Comparison of ENCODE assay signal across 21 mouse cellular contexts in genomic region chr12:56717971-56718706, GRCm38 (mm10). TPM values are rescaled to one million over a fixed set of nuclear protein-coding genes. Genes with fewer than 3 reads are reported as not detected.
A peak's percentile ranks its signal among the peaks of the same experiment; 100 is the strongest.
DNase-seq lines count a peak whose midpoint lies in the region; ATAC-seq and TF ChIP-seq lines count a peak whose summit lies in the region.
"Had no signal": no experiment of that assay in that cellular context is flagged by ENCODE, and none has a peak within 500 bp of the region (broad histone marks: within the 10 kb centered on the region; RNA-seq: fewer than 3 reads in every experiment).

No protein-coding gene starts in this region.

- peaks cover 74% of the 10 kb centered on the region for H3K27me3 ChIP-seq in hindbrain, embryonic 10.5 days (ENCODE audit: insufficient read depth, poor library complexity, severe bottlenecking)
- 0 out of 2 replicates have a peak, but pooled peaks cover 6% of the 10 kb centered on the region for H3K27me3 ChIP-seq in hindbrain, postnatal 0 days (ENCODE audit: insufficient read depth, low read length)
- H3K27me3 ChIP-seq in embryonic facial prominence, embryonic 10.5 days (replicated peaks; ENCODE audit: low read depth, poor library complexity, severe bottlenecking): peaks cover 80% of the 10 kb centered on the region
- peaks cover 20% of the 10 kb centered on the region for H3K27me3 ChIP-seq in limb, embryonic 12.5 days

- intact Hi-C loops in heart, postnatal 14 days (cut with DNase I): no loop called here

- TF ChIP-seq CTCF in hindbrain, postnatal 0 days (IDR thresholded peaks at IDR 0.05; ENCODE audit: low read depth): no peak

- no peak overlapping the region for H3K9ac ChIP-seq in hindbrain, postnatal 0 days (replicated peaks; ENCODE audit: low read length)
- no peak overlapping the region for H3K9ac ChIP-seq in ES-E14 (ENCODE audit: insufficient read depth, low read depth, low read length, poor library complexity, severe bottlenecking)
- no peak overlapping the region for H3K9ac ChIP-seq in limb, embryonic 12.5 days (replicated peaks)
- H3K9ac ChIP-seq: hindbrain, embryonic 13.5 days; liver, embryonic 13.5 days had no signal

- no peak for DNase-seq in hindbrain, embryonic 10.5 days (ENCODE audit: low spot score)
- DNase-seq in hindbrain, postnatal 0 days (ENCODE audit: low spot score): no peak
- DNase-seq in ES-E14 (ENCODE audit: low read depth, low spot score): peak; percentile 47
- peak; percentile 56 for DNase-seq in embryonic facial prominence, embryonic 10.5 days (ENCODE audit: low spot score)
- DNase-seq in heart, postnatal 14 days: no peak
- no peak for DNase-seq in thymus, postnatal 25 days
- DNase-seq: cerebellum, adult 9-10 months; gastrocnemius, postnatal 14 days; kidney, postnatal 14 days; liver, embryonic 13.5 days; thymus, adult 18-20 months had no signal

- H3K4me1 ChIP-seq in hindbrain, embryonic 10.5 days (replicated peaks): peaks cover 18% of the 10 kb centered on the region
- H3K4me1 ChIP-seq in hindbrain, postnatal 0 days (ENCODE audit: insufficient read depth, low read length): no peaks in the 10 kb centered on the region
- H3K4me1 ChIP-seq in ES-E14 (ENCODE audit: control insufficient read depth in 2 of 2, insufficient read depth in 2 of 2, low read length in 2 of 2, poor library complexity in 1 of 2): no peaks in the 10 kb centered on the region
- H3K4me1 ChIP-seq in embryonic facial prominence, embryonic 10.5 days: peaks cover 21% of the 10 kb centered on the region
- peaks cover 27% of the 10 kb centered on the region for H3K4me1 ChIP-seq in limb, embryonic 12.5 days (replicated peaks)
- H3K4me1 ChIP-seq: hindbrain, embryonic 13.5 days; liver, embryonic 13.5 days had no signal

- peak overlapping the region; percentile 26; the same call in 1 of the 2 replicates for H3K4me3 ChIP-seq in hindbrain, embryonic 10.5 days
- H3K4me3 ChIP-seq in hindbrain, postnatal 0 days (ENCODE audit: low read length): no peak overlapping the region
- no peak overlapping the region for H3K4me3 ChIP-seq in ES-E14 (ENCODE audit: insufficient read depth in 1 of 2, low read depth in 1 of 2, low read length in 2 of 2, poor library complexity in 1 of 2, severe bottlenecking in 1 of 2)
- peak overlapping the region; percentile 29 for H3K4me3 ChIP-seq in embryonic facial prominence, embryonic 10.5 days
- 0 out of 2 replicates have a peak overlapping the region, but pooled peaks have one; percentile 4 for H3K4me3 ChIP-seq in limb, embryonic 12.5 days (replicated peaks)
- H3K4me3 ChIP-seq: hindbrain, embryonic 13.5 days; left cerebral cortex, adult 2 months; liver, embryonic 13.5 days had no signal

- H3K4me2 ChIP-seq in hindbrain, postnatal 0 days (ENCODE audit: low read depth, low read length): no peak overlapping the region
- peak overlapping the region; percentile 45 for H3K4me2 ChIP-seq in limb, embryonic 12.5 days
- H3K4me2 ChIP-seq: hindbrain, embryonic 13.5 days; liver, embryonic 13.5 days had no signal

- H3K36me3 ChIP-seq in hindbrain, embryonic 10.5 days: no peaks in the 10 kb centered on the region
- no peaks in the 10 kb centered on the region for H3K36me3 ChIP-seq in hindbrain, postnatal 0 days (ENCODE audit: insufficient read depth, low read length)
- no peaks in the 10 kb centered on the region for H3K36me3 ChIP-seq in ES-E14 (ENCODE audit: control insufficient read depth, insufficient read depth, low read length, poor library complexity, severe bottlenecking)
- no peaks in the 10 kb centered on the region for H3K36me3 ChIP-seq in embryonic facial prominence, embryonic 10.5 days (replicated peaks)
- no peaks in the 10 kb centered on the region for H3K36me3 ChIP-seq in limb, embryonic 12.5 days
- H3K36me3 ChIP-seq: hindbrain, embryonic 13.5 days; liver, embryonic 13.5 days had no signal

- H3K27ac ChIP-seq in hindbrain, embryonic 10.5 days: no peak overlapping the region
- H3K27ac ChIP-seq in hindbrain, postnatal 0 days: no peak overlapping the region
- H3K27ac ChIP-seq in ES-E14 (ENCODE audit: insufficient read depth, low read depth, low read length, poor library complexity, severe bottlenecking): no peak overlapping the region
- H3K27ac ChIP-seq in embryonic facial prominence, embryonic 10.5 days (replicated peaks): no peak overlapping the region
- H3K27ac ChIP-seq in limb, embryonic 12.5 days: peak overlapping the region; percentile 8; the same call in 1 of the 2 replicates
- H3K27ac ChIP-seq: hindbrain, embryonic 13.5 days; left cerebral cortex, adult 2 months; liver, embryonic 13.5 days had no signal

- no peaks in the 10 kb centered on the region for H3K9me3 ChIP-seq in hindbrain, embryonic 10.5 days
- H3K9me3 ChIP-seq in hindbrain, postnatal 0 days (ENCODE audit: low read length): no peaks in the 10 kb centered on the region
- no peaks in the 10 kb centered on the region for H3K9me3 ChIP-seq in ES-E14 (ENCODE audit: control insufficient read depth, insufficient read depth, low read depth, low read length)
- no peaks in the 10 kb centered on the region for H3K9me3 ChIP-seq in embryonic facial prominence, embryonic 10.5 days
- no peaks in the 10 kb centered on the region for H3K9me3 ChIP-seq in limb, embryonic 12.5 days
- H3K9me3 ChIP-seq: hindbrain, embryonic 13.5 days; liver, embryonic 13.5 days had no signal

- no peak for ATAC-seq in hindbrain, postnatal 0 days
- peak; percentile 77; the same call in 1 of the 2 replicates for ATAC-seq in limb, embryonic 12.5 days (ENCODE audit: insufficient number of reproducible peaks, insufficient read depth, low FRiP score, low TSS enrichment, low read depth)
- no peak for ATAC-seq in CD4-positive, CD25-positive, alpha-beta regulatory T cell, adult 4 months
- ATAC-seq: intestine, postnatal 0 days; Patski had no signal

- in situ Hi-C loops in ES-E14 (cut with MboI; ENCODE audit: low sequenced_read_pairs in 2 of 2, unreplicated experiment in 2 of 2): no loop called here

- 5% methylated on average over 14 of the region's 14 CpGs for WGBS in hindbrain, embryonic 10.5 days
- 18% methylated on average over 14 of the region's 14 CpGs for WGBS in hindbrain, postnatal 0 days
- WGBS in embryonic facial prominence, embryonic 10.5 days: 5% methylated on average over 14 of the region's 14 CpGs
- 4% methylated on average over 14 of the region's 14 CpGs for WGBS in limb, embryonic 12.5 days

TF ChIP-seq in ES-E14, 5 proteins besides CTCF, POLR2A, EP300 and RAD21:
- no peak for TF ChIP-seq MAFK (IDR thresholded peaks at IDR 0.05; ENCODE audit: insufficient read depth, low read depth, low read length)
- TF ChIP-seq ZNF384 (IDR thresholded peaks at IDR 0.05; ENCODE audit: low read depth, low read length): no peak
TF ChIP-seq in ES-E14: peak in this region for 0.

RNA-seq across cellular contexts. Expression of gene Pax9, which starts 26.6 kb away (rescaled TPM):
- polyA plus RNA-seq in hindbrain, embryonic 10.5 days (2016; fragmentation: Nextera tagmentation; extraction: Ambion mirVana): 2.4 and 3.0 TPM in 2 replicates
- not detected in 2 replicates for total RNA-seq in hindbrain, postnatal 0 days (2014; rRNA removed)
- not detected in 2 replicates for polyA plus RNA-seq in hindbrain, postnatal 0 days (2015; fragmentation: Nextera tagmentation; extraction: Ambion mirVana)
- 0.11 and 0.22 TPM in 2 replicates for total RNA-seq in ES-E14 (2012; rRNA removed)
- 6.3 and 9.9 TPM in 2 replicates for polyA plus RNA-seq in embryonic facial prominence, embryonic 10.5 days (2016; fragmentation: Nextera tagmentation; extraction: Ambion mirVana)
- polyA plus RNA-seq in limb, embryonic 12.5 days (2016; fragmentation: Nextera tagmentation; extraction: Ambion mirVana): 6.0 and 9.6 TPM in 2 replicates
- total RNA-seq in heart, postnatal 14 days (2021): under 1 TPM; 0.22 to 0.24 TPM
- polyA plus RNA-seq in CD4-positive, CD25-positive, alpha-beta regulatory T cell, adult 4 months (2017; shearing (Covaris generic)): under 1 TPM in 1 of 2 experiments, not detected in 1; 0.15 TPM
- total RNA-seq: left cerebral cortex, adult 2 months; midbrain, postnatal 0 days had no signal
- polyA plus RNA-seq: cortical plate, adult 2 months; intestine, postnatal 0 days; midbrain, postnatal 0 days; neural tube, embryonic 14.5 days; small intestine, adult 2 months had no signal

Comparison
In these comparisons a context has a peak if more than half of its experiments do, and no peak if none do; other contexts are left out.
1. H3K4me3 ChIP-seq: peak in hindbrain, embryonic 10.5 days (single experiment), embryonic facial prominence, embryonic 10.5 days (single experiment) and limb, embryonic 12.5 days (single experiment); none in hindbrain, postnatal 0 days (single experiment) and ES-E14 (0 of 2).
2. DNase-seq: peak in ES-E14 (single experiment) and embryonic facial prominence, embryonic 10.5 days (single experiment); none in hindbrain, embryonic 10.5 days (single experiment), hindbrain, postnatal 0 days (single experiment), heart, postnatal 14 days (0 of 2) and thymus, postnatal 25 days (single experiment).